ENCODE assay signal across 11 mouse cellular contexts in the genomic region with DNA sequence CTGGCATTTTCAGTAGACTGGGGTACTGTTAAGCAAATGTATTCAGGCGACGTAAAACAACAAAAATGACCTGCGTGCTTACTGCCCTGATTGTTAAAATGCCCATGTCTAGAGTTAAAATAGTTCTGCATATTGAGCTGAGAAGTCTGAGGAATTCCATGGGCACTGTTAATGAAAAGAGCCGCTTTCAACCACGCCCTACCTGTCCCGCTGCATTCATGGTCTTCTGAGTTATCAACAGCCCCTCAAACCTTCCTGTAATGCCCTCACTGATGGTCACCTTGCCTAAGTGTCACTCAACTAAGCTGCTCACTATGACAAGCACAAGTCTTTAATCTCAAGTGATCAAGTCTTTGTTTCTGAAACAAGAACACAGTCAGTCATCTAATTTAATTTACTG. TPM values are rescaled to one million over a fixed set of nuclear protein-coding genes. Genes with fewer than 3 reads are reported as not detected.
DNase-seq lines count a peak whose midpoint lies in the region; ATAC-seq and TF ChIP-seq lines count a peak whose summit lies in the region.
"Had no signal": no experiment of that assay in that cellular context is flagged by ENCODE, and none has a peak within 500 bp of the region (broad histone marks: within the 10 kb centered on the region; RNA-seq: fewer than 3 reads in every experiment).

No protein-coding gene starts in this region.

- H3K9me3 ChIP-seq in kidney, postnatal 0 days (replicated peaks; ENCODE audit: low read length) = no peaks in the 10 kb centered on the region
- H3K9me3 ChIP-seq in midbrain, embryonic 14.5 days (ENCODE audit: control insufficient read depth, low read length) = no peaks in the 10 kb centered on the region
- H3K9me3 ChIP-seq: liver, embryonic 15.5 days had no signal

- TF ChIP-seq CTCF in kidney, postnatal 0 days (IDR thresholded peaks at IDR 0.05; ENCODE audit: low read depth) = no peak
- no peak for TF ChIP-seq CTCF in embryonic fibroblast, embryonic 13.5 days (IDR thresholded peaks at IDR 0.05; ENCODE audit: borderline replicate concordance, insufficient read depth, low read length)

- H3K4me1 ChIP-seq in kidney, postnatal 0 days (replicated peaks; ENCODE audit: insufficient read depth, low read length) = peaks cover 4% of the 10 kb centered on the region; the same call in 1 of the 2 replicates
- peaks cover 4% of the 10 kb centered on the region; the same call in 1 of the 2 replicates for H3K4me1 ChIP-seq in embryonic fibroblast, embryonic 13.5 days (ENCODE audit: control insufficient read depth, insufficient read depth, low read length)
- H3K4me1 ChIP-seq in midbrain, embryonic 14.5 days (ENCODE audit: control insufficient read depth, insufficient read depth, low read length) = peaks cover 29% of the 10 kb centered on the region
- H3K4me1 ChIP-seq: liver, embryonic 15.5 days had no signal

- DNase-seq in heart, adult 11 months = peak; percentile 87
- DNase-seq in heart, adult 18-20 months = no peak
- no peak for DNase-seq in kidney, postnatal 0 days (ENCODE audit: low spot score)
- no peak for DNase-seq in kidney, postnatal 10 days
- no peak for DNase-seq in midbrain, embryonic 14.5 days
- DNase-seq in frontal cortex, postnatal 14 days (ENCODE audit: low spot score in 2 of 2) = no peak
- no peak for DNase-seq in right cerebral cortex, adult 18-20 months
- DNase-seq: thymus, adult 18-20 months had no signal

- 0 out of 2 replicates have a peak overlapping the region, but pooled peaks have one; percentile 3 for H3K4me2 ChIP-seq in kidney, postnatal 0 days (ENCODE audit: low read length)
- H3K4me2 ChIP-seq in midbrain, embryonic 14.5 days (ENCODE audit: low read length) = peak overlapping the region; percentile 61
- H3K4me2 ChIP-seq: liver, embryonic 15.5 days had no signal

- H3K27me3 ChIP-seq in kidney, postnatal 0 days (ENCODE audit: insufficient read depth, low read length) = no peaks in the 10 kb centered on the region
- H3K27me3 ChIP-seq in midbrain, embryonic 14.5 days (ENCODE audit: control insufficient read depth, insufficient read depth, low read length) = no peaks in the 10 kb centered on the region
- H3K27me3 ChIP-seq: liver, embryonic 15.5 days had no signal

- ATAC-seq in kidney, postnatal 0 days (replicated peaks; ENCODE audit: low FRiP score, low read depth) = no peak
- no peak for ATAC-seq in midbrain, embryonic 14.5 days (ENCODE audit: low FRiP score, low TSS enrichment)

- H3K4me3 ChIP-seq in kidney, postnatal 0 days (replicated peaks; ENCODE audit: low read depth, low read length) = no peak overlapping the region
- no peak overlapping the region for H3K4me3 ChIP-seq in embryonic fibroblast, embryonic 13.5 days (ENCODE audit: insufficient read depth, low read length)
- no peak overlapping the region for H3K4me3 ChIP-seq in midbrain, embryonic 14.5 days (replicated peaks; ENCODE audit: low read depth, low read length)
- H3K4me3 ChIP-seq: liver, embryonic 15.5 days had no signal

- H3K36me3 ChIP-seq in kidney, postnatal 0 days (ENCODE audit: insufficient read depth, low read length) = no peaks in the 10 kb centered on the region
- H3K36me3 ChIP-seq in midbrain, embryonic 14.5 days (ENCODE audit: control insufficient read depth, insufficient read depth, low read length) = no peaks in the 10 kb centered on the region
- H3K36me3 ChIP-seq: liver, embryonic 15.5 days had no signal

- no peak overlapping the region for H3K9ac ChIP-seq in kidney, postnatal 0 days (ENCODE audit: low read depth, low read length)
- no peak overlapping the region; the same call in 1 of the 2 replicates for H3K9ac ChIP-seq in midbrain, embryonic 14.5 days (replicated peaks; ENCODE audit: low read length)
- H3K9ac ChIP-seq: liver, embryonic 15.5 days had no signal

- WGBS in kidney, postnatal 0 days = 69% methylated on average over 6 of the region's 6 CpGs
- WGBS in midbrain, embryonic 14.5 days = 63% methylated on average over 6 of the region's 6 CpGs

- TF ChIP-seq POLR2A in embryonic fibroblast, embryonic 13.5 days (IDR thresholded peaks at IDR 0.05; ENCODE audit: low read depth, low read length) = no peak

- H3K27ac ChIP-seq in kidney, postnatal 0 days = no peak overlapping the region
- H3K27ac ChIP-seq in embryonic fibroblast, embryonic 13.5 days (ENCODE audit: insufficient read depth, low read length) = 0 out of 2 replicates have a peak overlapping the region, but pooled peaks have one; percentile 1
- H3K27ac ChIP-seq in midbrain, embryonic 14.5 days (replicated peaks; ENCODE audit: low read depth, low read length) = no peak overlapping the region
- H3K27ac ChIP-seq: liver, embryonic 15.5 days had no signal

RNA-seq across cellular contexts. Expression of a gene that starts 12.5 kb away (rescaled TPM):
- 10 to 100 TPM; 45.9 to 50.0 TPM for total RNA-seq in heart, adult 18-20 months (2021)
- polyA plus RNA-seq in kidney, postnatal 0 days (2015; fragmentation: Nextera tagmentation; extraction: Ambion mirVana) = 41.8 and 42.5 TPM in 2 replicates
- 90.1 and 112 TPM in 2 replicates for polyA plus RNA-seq in embryonic fibroblast, embryonic 13.5 days (2011; ENCODE audit: insufficient read length, low read depth, missing spikeins)
- 142 and 160 TPM in 2 replicates for polyA plus RNA-seq in midbrain, embryonic 14.5 days (2014; fragmentation: Nextera tagmentation; extraction: Ambion mirVana)
- total RNA-seq: MEL had no signal
